Mouse (Mus musculus) subcutaneous adipose tissue, adult 2 months (tissue): ENCODE measurements around the gene Emc6. TPM values are rescaled to one million over a fixed set of nuclear protein-coding genes. Genes with fewer than 3 reads are reported as not detected.

Experiments used
- polyA plus RNA-seq: library from polyadenylated mRNA; depleted of rRNA; stranded (reverse); fragments of >200 nt; gene quantifications from 2 replicates; pipeline ENCODE4 v1.2.3, GENCODE M21; 2012; ENCODE audit warnings: low replicate concordance; rRNA removed

Gene Emc6
- 74.8 and 94.3 TPM in 2 replicates for polyA plus RNA-seq

DNA sequence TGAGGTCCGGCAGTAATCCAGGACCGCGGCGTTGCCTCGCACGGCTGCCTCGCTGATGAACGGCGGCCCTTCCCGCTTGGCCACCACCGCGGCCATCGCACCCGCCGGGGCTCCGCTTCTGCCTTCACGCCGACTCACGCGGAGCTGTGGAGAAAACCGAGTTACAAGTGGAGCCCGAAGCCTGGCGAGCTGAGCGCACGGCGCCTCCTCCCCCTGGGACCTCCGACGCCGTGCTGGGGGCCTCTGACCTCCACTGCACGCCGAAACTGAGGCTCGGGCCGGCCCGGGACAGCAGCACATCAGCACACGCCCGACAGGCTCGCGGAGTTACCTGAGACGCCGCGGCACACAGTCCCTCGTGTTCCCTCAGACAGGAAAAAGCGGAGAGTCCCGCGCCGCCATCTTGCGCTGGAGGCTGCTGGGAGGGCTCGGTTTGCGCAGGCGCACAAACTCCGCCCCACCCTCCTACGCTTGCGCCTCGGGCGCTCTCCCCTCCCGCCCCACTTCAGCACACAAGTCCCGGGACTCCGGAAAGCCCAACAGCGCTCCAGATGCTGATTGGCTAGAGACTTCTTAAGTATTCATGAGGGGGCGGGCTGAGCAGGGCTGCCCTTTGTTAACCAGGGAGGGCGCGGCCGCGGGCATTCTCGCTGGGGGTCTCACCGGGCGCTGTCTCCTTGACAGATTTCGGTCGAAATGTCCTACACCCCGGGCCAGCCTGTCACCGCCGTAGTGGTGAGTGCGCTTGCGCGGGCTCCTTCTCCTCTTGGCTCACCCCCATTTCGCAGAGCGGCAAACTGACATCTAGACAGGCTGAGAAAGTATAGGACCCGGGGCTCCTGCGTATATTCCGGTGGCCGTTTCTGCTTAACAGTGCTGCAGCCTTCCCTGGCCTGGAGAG is at the start of gene Emc6, which contains the start of gene Tax1bp3:
TSS of gene Emc6 (minus strand) at position 430 of the 901 bp plus-strand sequence.
TSS of gene Tax1bp3 (plus strand) at position 476 of the 901 bp plus-strand sequence.

DNA sequence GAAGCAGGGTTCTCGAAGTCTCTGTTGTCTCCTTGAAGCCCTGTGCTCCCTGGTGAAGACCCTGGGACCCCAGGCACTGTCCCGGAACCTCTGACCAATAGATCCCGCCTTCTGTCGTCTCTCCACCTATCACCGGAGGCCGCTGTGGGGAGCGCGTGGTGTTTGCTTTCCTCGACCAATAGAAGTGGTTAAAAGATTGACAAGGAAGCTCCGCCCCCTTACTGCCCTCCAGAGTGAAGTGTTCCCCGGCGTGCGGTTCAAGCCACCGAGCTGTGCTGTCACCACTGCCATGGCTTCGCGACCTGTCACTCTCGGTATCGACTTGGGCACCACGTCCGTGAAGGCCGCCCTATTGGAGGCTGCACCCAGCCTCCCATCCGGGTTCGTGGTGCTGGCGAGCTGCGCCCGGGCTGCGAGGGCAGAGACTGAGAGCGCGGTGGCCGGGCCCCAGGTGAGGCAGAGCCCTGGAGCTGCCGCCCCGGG is 22.4 kb upstream of the Emc6 start, which contains the start of gene Shpk:
TSS of gene Shpk (plus strand) at position 231 of the 483 bp plus-strand sequence.

DNA sequence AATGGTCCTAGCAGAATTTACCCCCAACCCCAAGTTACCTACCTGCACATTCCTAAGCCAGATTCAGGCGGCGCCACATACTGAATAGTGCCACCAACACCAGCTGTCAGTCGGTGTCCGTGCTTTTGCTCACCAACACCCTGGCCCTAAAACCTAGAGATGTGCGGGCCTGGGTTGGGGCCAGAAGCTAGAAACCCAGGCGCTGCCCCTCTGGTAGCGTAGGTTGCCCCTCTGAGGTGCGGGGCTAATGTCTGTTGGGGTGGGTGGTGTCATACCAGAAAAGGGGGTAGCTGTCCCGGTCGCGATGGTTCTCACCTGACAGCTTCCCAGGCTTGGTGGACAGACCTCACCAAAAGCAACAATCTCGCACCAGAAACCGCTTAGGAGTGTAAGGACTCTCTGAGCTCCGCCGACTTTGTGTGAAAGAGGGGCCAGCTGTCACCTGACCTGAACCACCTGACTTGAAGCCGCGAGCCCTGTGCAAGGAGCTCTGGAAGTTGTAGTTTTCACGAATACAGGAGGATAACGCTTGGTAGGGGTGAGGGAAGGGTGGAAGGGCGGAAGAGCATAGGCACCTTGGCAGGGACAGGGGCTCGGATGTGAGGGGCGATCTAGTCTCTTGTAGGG is 21.9 kb upstream of the Emc6 start, which contains the start of gene Ctns:
TSS of gene Ctns (minus strand) at position 440 of the 627 bp plus-strand sequence.

DNA sequence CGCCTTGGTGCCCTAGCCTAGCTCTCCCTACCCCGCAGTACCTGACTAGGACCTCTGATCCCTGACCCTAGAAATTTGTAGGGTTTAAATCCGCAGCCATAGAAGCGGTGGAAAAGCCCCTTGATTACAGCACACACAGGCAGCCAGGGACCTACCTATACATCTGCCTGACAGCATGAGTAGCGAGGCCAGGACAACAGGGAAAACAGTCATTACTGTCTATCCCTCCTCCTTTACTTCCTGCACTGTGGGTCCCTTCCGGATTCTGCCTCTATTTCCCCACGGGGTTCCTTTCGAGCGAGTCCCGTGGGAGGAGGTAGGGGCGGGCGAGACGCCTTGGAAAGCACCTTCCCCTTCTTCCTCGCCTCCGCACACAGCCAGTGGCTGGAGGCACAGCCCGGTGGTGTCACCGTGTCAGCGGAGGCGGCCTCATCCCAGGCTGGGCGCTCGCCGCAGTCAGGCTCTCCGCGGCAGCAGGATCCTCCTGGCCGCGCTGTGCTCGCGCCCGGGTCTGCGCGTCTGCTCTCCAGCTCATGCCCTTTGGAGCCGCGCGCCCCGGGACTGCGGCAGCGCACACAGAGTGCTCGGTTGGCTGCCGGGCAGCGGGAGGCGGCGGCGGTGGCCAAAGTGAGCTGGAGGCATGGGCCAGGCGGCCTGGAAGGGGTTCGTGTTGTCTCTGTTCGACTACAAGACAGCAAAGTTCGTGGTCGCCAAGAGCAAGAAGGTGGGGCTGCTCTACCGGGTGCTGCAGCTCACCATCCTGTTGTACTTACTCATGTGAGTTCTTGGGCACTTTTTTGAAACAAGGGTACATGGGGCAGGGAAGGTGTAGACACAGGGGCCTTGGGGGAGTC is 16.7 kb downstream of the Emc6 start, which contains the start of gene P2rx5:
TSS of gene P2rx5 (plus strand) at position 465 of the 854 bp plus-strand sequence.

DNA sequence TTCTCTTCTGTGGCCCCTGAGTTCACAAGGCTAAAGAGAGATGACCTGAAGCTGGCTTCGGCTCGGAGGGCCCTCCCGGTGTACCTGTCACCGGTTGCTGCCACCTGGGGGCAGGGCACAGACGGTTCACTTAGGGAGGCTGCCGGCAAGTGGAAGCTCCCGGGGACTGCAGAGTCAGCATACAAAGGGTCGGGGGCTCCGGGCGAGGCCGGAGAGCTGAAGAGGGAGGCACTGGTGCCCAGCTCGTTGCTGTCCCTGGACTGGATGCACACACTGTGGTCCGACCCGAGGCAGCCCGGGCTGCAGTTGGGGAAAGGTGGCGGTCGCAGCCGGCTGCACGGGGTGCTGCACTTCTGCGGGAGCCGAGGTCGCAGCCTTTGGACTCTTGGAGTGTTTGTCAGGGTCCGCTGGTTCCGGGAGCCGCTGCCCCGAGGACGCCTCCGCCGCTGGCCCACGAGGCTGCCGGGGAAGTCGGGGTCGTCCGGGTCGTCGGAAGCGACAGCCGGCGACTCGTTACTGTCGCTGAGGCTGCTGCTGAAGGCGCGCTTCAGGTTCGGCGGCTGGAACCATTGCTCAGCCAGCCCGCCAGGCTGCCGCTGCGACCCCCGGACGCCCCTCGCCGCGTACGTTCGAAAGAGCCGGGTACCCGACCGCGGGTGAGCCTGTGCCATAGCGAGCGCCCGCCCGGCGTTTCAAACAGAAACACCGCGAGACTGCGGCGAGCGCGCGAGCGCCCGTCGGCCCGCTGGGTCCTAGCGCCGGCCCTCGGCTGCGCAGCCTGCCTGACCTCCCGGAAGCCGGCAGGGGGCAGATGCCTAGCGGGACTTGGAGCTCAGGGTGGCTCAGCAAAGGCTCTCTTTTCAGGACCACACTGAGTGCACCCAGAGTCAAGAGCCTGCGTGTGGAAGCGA is 39.0 kb downstream of the Emc6 start, which contains the start of gene Haspin:
TSS of gene Haspin (minus strand) at position 704 of the 911 bp plus-strand sequence.

Other genes starting within 250 kb of the Emc6 start
- 54.4 and 78.2 TPM in 2 replicates for gene Atp2a3, start 215.9 kb downstream of the Emc6 start, polyA plus RNA-seq
- 5.5 and 6.8 TPM in 2 replicates for gene P2rx1, start 177.9 kb downstream of the Emc6 start, polyA plus RNA-seq
- gene Camkk1, start 158.0 kb downstream of the Emc6 start, polyA plus RNA-seq, result 3.4 and 9.3 TPM in 2 replicates
- gene Ncbp3, start 129.3 kb downstream of the Emc6 start, polyA plus RNA-seq, result 2.3 and 4.2 TPM in 2 replicates
- 2.6 and 2.8 TPM in 2 replicates for gene Itgae, start 86.5 kb downstream of the Emc6 start, polyA plus RNA-seq
- gene Haspin, start 38.7 kb downstream of the Emc6 start, polyA plus RNA-seq, result 0.26 and 1.9 TPM in 2 replicates
- gene P2rx5, start 16.6 kb downstream of the Emc6 start, polyA plus RNA-seq, result 5.5 and 9.3 TPM in 2 replicates
- 127 and 170 TPM in 2 replicates for gene Tax1bp3, start within 50 bp of the Emc6 start, polyA plus RNA-seq
- gene Ctns, start 22.0 kb upstream of the Emc6 start, polyA plus RNA-seq, result 22.1 and 23.4 TPM in 2 replicates
- 9.3 and 15.2 TPM in 2 replicates for gene Shpk, start 22.4 kb upstream of the Emc6 start, polyA plus RNA-seq
- 2.9 and 6.3 TPM in 2 replicates for gene Trpv1, start 57.3 kb upstream of the Emc6 start, polyA plus RNA-seq
- gene Trpv3, start 90.4 kb upstream of the Emc6 start, polyA plus RNA-seq, result 0.21 and 0.26 TPM in 2 replicates
- 11.1 and 23.5 TPM in 2 replicates for gene Aspa, start 152.6 kb upstream of the Emc6 start, polyA plus RNA-seq
- gene Gm49340, start 152.7 kb upstream of the Emc6 start, polyA plus RNA-seq, result 0.06 TPM in 1 of 2 replicates, not detected in the other
- gene Spata22, start 152.7 kb upstream of the Emc6 start, polyA plus RNA-seq, result 0.33 and 0.34 TPM in 2 replicates
- gene Olfr20, start 173.7 kb upstream of the Emc6 start, polyA plus RNA-seq, result 0.46 and 0.77 TPM in 2 replicates
- not detected in 2 replicates for gene Olfr376, start 194.2 kb upstream of the Emc6 start, polyA plus RNA-seq
- gene Olfr1, start 222.6 kb upstream of the Emc6 start, polyA plus RNA-seq, result not detected in 2 replicates